Mouse (Mus musculus) embryonic facial prominence, embryonic 11.5 days (tissue): ENCODE measurements around the gene Gm36210. TPM values are rescaled to one million over a fixed set of nuclear protein-coding genes. Genes with fewer than 3 reads are reported as not detected.
"Not testable (repeated sequence)": the region's sequence is repeated elsewhere in the genome, so short reads cannot be mapped to it uniquely, and the experiment has no call there.

Experiments used
- ATAC-seq: fragments of 200-750 bp; cut with Nextera tagmentation; replicated peaks from 2 replicates; pipeline ENCODE4 v1.8.0; 2017; ENCODE audit warnings: low read depth; ENCODE audit not compliant: insufficient number of reproducible peaks, low FRiP score, low TSS enrichment
- DNase-seq: peaks from one replicate; pipeline ENCODE4 v3.0.0-alpha.2; 2015; ENCODE audit warnings: low spot score
- H3K27ac ChIP-seq: fragments of 300-500 bp; sonication (generic); replicated peaks from 2 replicates; pipeline ENCODE4 v1.5.1; 2014; ENCODE audit warnings: mild to moderate bottlenecking, low read depth, low read length, control low read depth
- H3K27me3 ChIP-seq: fragments of 300-500 bp; sonication (generic); 2 replicates; pipeline ENCODE4 v1.6.1; 2014; ENCODE audit warnings: mild to moderate bottlenecking, low read length, moderate library complexity, mixed read lengths; ENCODE audit not compliant: control insufficient read depth, insufficient read depth
- H3K36me3 ChIP-seq: fragments of 300-500 bp; sonication (generic); replicated peaks from 2 replicates; pipeline ENCODE4 v1.6.1; 2014; ENCODE audit warnings: low read depth, mild to moderate bottlenecking, low read length, moderate library complexity, mixed read lengths; ENCODE audit not compliant: control insufficient read depth, insufficient read depth
- H3K4me1 ChIP-seq: fragments of 300-500 bp; sonication (generic); 2 replicates; pipeline ENCODE4 v1.6.1; 2014; ENCODE audit warnings: low read length, mixed read lengths; ENCODE audit not compliant: control insufficient read depth, insufficient read depth
- H3K4me2 ChIP-seq: fragments of 300-500 bp; sonication (generic); 2 replicates; pipeline ENCODE4 v1.6.1; 2014; ENCODE audit warnings: low read depth, mild to moderate bottlenecking, control low read depth, low read length, moderate library complexity
- H3K4me3 ChIP-seq: fragments of 300-500 bp; sonication (generic); 2 replicates; pipeline ENCODE4 v1.5.1; 2014; ENCODE audit warnings: low read depth, low read length, control low read depth
- H3K9ac ChIP-seq: fragments of 300-500 bp; sonication (generic); replicated peaks from 2 replicates; pipeline ENCODE4 v1.6.1; 2014; ENCODE audit warnings: mild to moderate bottlenecking, control low read depth, low read length
- H3K9me3 ChIP-seq: fragments of 300-500 bp; sonication (generic); replicated peaks from 2 replicates; pipeline ENCODE4 v1.6.1; 2016; ENCODE audit warnings: mild to moderate bottlenecking, low read length, inconsistent platforms, mixed read lengths; ENCODE audit not compliant: control insufficient read depth
- WGBS: fragments of 180-500 bp; shearing (Covaris S2); extraction: QIAGEN DNeasy Blood & Tissue Kit; methylation state at CpG from one replicate; pipeline ENCODE4 v1.1.7; 2014; 5-methylcytosine and 5-hydroxymethylcytosine counted together
- polyA plus RNA-seq: library from polyadenylated mRNA; unstranded; fragments of >200 nt; fragmentation: Nextera tagmentation; extraction: Ambion mirVana; gene quantifications from 2 replicates; pipeline ENCODE4 v1.2.1, GENCODE M21; 2014

Gm36210 gene
- polyA plus RNA-seq, 1 experiment from 2014 or later = 0.27 TPM

GRCm38 (mm10) chr7:4863041-4863440 lies 43.3 kb downstream of the Gm36210 start:
- H3K27ac ChIP-seq = no peak overlapping the region
- DNase-seq = no peak
- no peak overlapping the region for H3K4me3 ChIP-seq
- 43% methylated on average over 1 of the region's 1 CpGs for WGBS
- ATAC-seq = no peak
- no peaks in the 10 kb centered on the region for H3K9me3 ChIP-seq
- no peaks in the 10 kb centered on the region for H3K36me3 ChIP-seq
- H3K4me1 ChIP-seq = no peaks in the 10 kb centered on the region
- no peak overlapping the region for H3K9ac ChIP-seq
- H3K27me3 ChIP-seq = no peaks in the 10 kb centered on the region
- no peak overlapping the region for H3K4me2 ChIP-seq

- H3K27me3 ChIP-seq, H3K4me3 ChIP-seq, H3K27ac ChIP-seq, DNase-seq, H3K9me3 ChIP-seq, H3K36me3 ChIP-seq, H3K9ac ChIP-seq, H3K4me2 ChIP-seq, H3K4me1 ChIP-seq, ATAC-seq: not testable (repeated sequence)
- WGBS = 82% methylated on average over 3 of the region's 3 CpGs
These were observed 45.4 kb downstream of the Gm36210 start for GRCm38 (mm10) chr7:4860926-4861325.

- DNase-seq = no peak
- ATAC-seq = no peak
- H3K9me3 ChIP-seq = no peaks in the 10 kb centered on the region
- H3K4me1 ChIP-seq = no peaks in the 10 kb centered on the region
- 79% methylated on average over 12 of the region's 12 CpGs for WGBS
- no peak overlapping the region for H3K27ac ChIP-seq
- no peak overlapping the region for H3K9ac ChIP-seq
- no peaks in the 10 kb centered on the region for H3K36me3 ChIP-seq
- no peak overlapping the region for H3K4me2 ChIP-seq
- no peaks in the 10 kb centered on the region for H3K27me3 ChIP-seq
- no peak overlapping the region for H3K4me3 ChIP-seq
These were observed 46.8 kb downstream of the Gm36210 start for GRCm38 (mm10) chr7:4859418-4859978.

- no peak overlapping the region for H3K9ac ChIP-seq
- no peaks in the 10 kb centered on the region for H3K4me1 ChIP-seq
- no peaks in the 10 kb centered on the region for H3K36me3 ChIP-seq
- DNase-seq (no peak), ATAC-seq (no peak)
- 60% methylated on average over 7 of the region's 7 CpGs for WGBS
- no peaks in the 10 kb centered on the region for H3K9me3 ChIP-seq
- H3K4me2 ChIP-seq = no peak overlapping the region
- no peak overlapping the region for H3K27ac ChIP-seq
- H3K4me3 ChIP-seq = no peak overlapping the region
- H3K27me3 ChIP-seq = no peaks in the 10 kb centered on the region
These were observed 49.0 kb downstream of the Gm36210 start for GRCm38 (mm10) chr7:4857321-4857720.

- no peak overlapping the region for H3K27ac ChIP-seq
- H3K4me2 ChIP-seq = no peak overlapping the region
- H3K9me3 ChIP-seq = no peaks in the 10 kb centered on the region
- H3K36me3 ChIP-seq = no peaks in the 10 kb centered on the region
- DNase-seq (no peak), ATAC-seq (no peak)
- no peaks in the 10 kb centered on the region for H3K27me3 ChIP-seq
- no peak overlapping the region for H3K4me3 ChIP-seq
- no peak overlapping the region for H3K9ac ChIP-seq
- no peaks in the 10 kb centered on the region for H3K4me1 ChIP-seq
- WGBS = 88% methylated on average over 9 of the region's 9 CpGs
These were observed 49.8 kb downstream of the Gm36210 start for GRCm38 (mm10) chr7:4856508-4856907.

- Histone ChIP-seq H3K4me2 (no peak overlapping the region), H3K9me3 (no peaks in the 10 kb centered on the region), H3K4me3 (no peak overlapping the region), H3K36me3 (no peaks in the 10 kb centered on the region), H3K9ac (no peak overlapping the region), H3K27ac (no peak overlapping the region), H3K27me3 (no peaks in the 10 kb centered on the region), H3K4me1 (no peaks in the 10 kb centered on the region)
- DNase-seq (no peak), ATAC-seq (no peak)
- WGBS = 75% methylated on average over 3 of the region's 3 CpGs
These were observed 52.7 kb downstream of the Gm36210 start for GRCm38 (mm10) chr7:4853613-4854012.

- Histone ChIP-seq H3K9me3 (no peaks in the 10 kb centered on the region), H3K4me3 (no peak overlapping the region), H3K4me1 (no peaks in the 10 kb centered on the region), H3K36me3 (no peaks in the 10 kb centered on the region), H3K27me3 (no peaks in the 10 kb centered on the region), H3K9ac (no peak overlapping the region), H3K4me2 (no peak overlapping the region), H3K27ac (no peak overlapping the region)
- 73% methylated on average over 8 of the region's 8 CpGs for WGBS
- DNase-seq = no peak
- no peak for ATAC-seq
These were observed 55.0 kb downstream of the Gm36210 start for GRCm38 (mm10) chr7:4851315-4851688.

GRCm38 (mm10) chr7:4850621-4851314 lies 55.5 kb downstream of the Gm36210 start:
- H3K27me3 ChIP-seq = no peaks in the 10 kb centered on the region
- DNase-seq = no peak
- WGBS = 79% methylated on average over 11 of the region's 11 CpGs
- H3K27ac ChIP-seq = no peak overlapping the region
- no peaks in the 10 kb centered on the region for H3K36me3 ChIP-seq
- H3K4me1 ChIP-seq = no peaks in the 10 kb centered on the region
- no peak for ATAC-seq
- H3K9ac ChIP-seq = no peak overlapping the region
- no peak overlapping the region for H3K4me2 ChIP-seq
- no peaks in the 10 kb centered on the region for H3K9me3 ChIP-seq
- H3K4me3 ChIP-seq = no peak overlapping the region
